Mouse (Mus musculus) testis, adult 2 months (tissue): Measurements from ENCODE around the gene Cyb5r2. TPM values are rescaled to one million over a fixed set of nuclear protein-coding genes. Genes with fewer than 3 reads are reported as not detected.
A peak's percentile ranks its signal among the peaks of the same experiment; 100 is the strongest.

ENCODE experiments used
- H3K27ac ChIP-seq: fragments of 200-500 bp; 2 replicates; pipeline ENCODE4 v1.5.1; 2012; ENCODE audit warnings: low read depth, low read length; ENCODE audit not compliant: control insufficient read depth, insufficient read depth
- H3K27me3 ChIP-seq: fragments of 200-500 bp; 2 replicates; pipeline ENCODE4 v1.6.1; 2012; ENCODE audit warnings: mild to moderate bottlenecking, low read length, moderate library complexity; ENCODE audit not compliant: control insufficient read depth, insufficient read depth
- H3K36me3 ChIP-seq: fragments of 200-500 bp; 2 replicates; pipeline ENCODE4 v1.6.1; 2012; ENCODE audit warnings: mild to moderate bottlenecking, low read length; ENCODE audit not compliant: control insufficient read depth, insufficient read depth
- H3K4me1 ChIP-seq: fragments of 200-500 bp; 2 replicates; pipeline ENCODE4 v1.6.1; 2012; ENCODE audit warnings: low read length; ENCODE audit not compliant: control insufficient read depth, insufficient read depth
- H3K4me3 ChIP-seq: fragments of 200-500 bp; 2 replicates; pipeline ENCODE4 v1.5.1; 2012; ENCODE audit warnings: low read depth, mild to moderate bottlenecking, low read length, moderate library complexity, mixed read lengths; ENCODE audit not compliant: control insufficient read depth
- CTCF ChIP-seq: fragments of 200-500 bp; IDR thresholded peaks from 2 replicates; pipeline ENCODE4 v1.5.1; 2012; ENCODE audit warnings: low read depth, mild to moderate bottlenecking, inconsistent platforms, low read length, moderate library complexity; ENCODE audit not compliant: control insufficient read depth, insufficient read depth, insufficient replicate concordance
- POLR2A ChIP-seq: fragments of 200-500 bp; IDR thresholded peaks from 2 replicates; pipeline ENCODE4 v1.6.1; 2012; ENCODE audit warnings: low read depth, mild to moderate bottlenecking, inconsistent platforms, low read length, moderate library complexity; ENCODE audit not compliant: control insufficient read depth
- polyA plus RNA-seq: library from polyadenylated mRNA; depleted of rRNA; stranded (reverse); fragments of >200 nt; gene quantifications from 2 replicates; pipeline ENCODE4 v1.2.3, GENCODE M21; 2012; rRNA removed

Gene Cyb5r2
- 13.2 and 14.8 TPM in 2 replicates for polyA plus RNA-seq

GRCm38 (mm10) chr7:107757308-107758151, at the start of gene Cyb5r2:
TSS of gene Cyb5r2 (minus strand) at chr7:107758032.
- Histone ChIP-seq H3K4me1 (peaks cover 5% of the 10 kb centered on the region; the same call in 1 of the 2 replicates), H3K27me3 (no peaks in the 10 kb centered on the region), H3K27ac (no peak within 1 kb of the TSS), H3K4me3 (peak within 1 kb of the TSS; percentile 69), H3K36me3 (no peaks in the 10 kb centered on the region)
- TF ChIP-seq POLR2A (no peak), CTCF (no peak)

GRCm38 (mm10) chr7:107802138-107802537, 44.3 kb upstream of the Cyb5r2 start:
- TF ChIP-seq POLR2A (no peak), CTCF (no peak)
- H3K4me1 ChIP-seq = no peaks in the 10 kb centered on the region
- no peak overlapping the region for H3K27ac ChIP-seq
- no peaks in the 10 kb centered on the region for H3K36me3 ChIP-seq
- H3K27me3 ChIP-seq = no peaks in the 10 kb centered on the region
- H3K4me3 ChIP-seq = no peak overlapping the region

GRCm38 (mm10) chr7:107801108-107801507, 43.3 kb upstream of the Cyb5r2 start, which contains the start of gene Ovch2:
TSS of gene Ovch2 (minus strand) at chr7:107801208.
- no peak within 1 kb of the TSS for H3K4me3 ChIP-seq
- TF ChIP-seq CTCF = no peak
- no peak for TF ChIP-seq POLR2A
- H3K27me3 ChIP-seq = no peaks in the 10 kb centered on the region
- no peaks in the 10 kb centered on the region for H3K36me3 ChIP-seq
- H3K27ac ChIP-seq = no peak within 1 kb of the TSS
- H3K4me1 ChIP-seq = no peaks in the 10 kb centered on the region

- no peaks in the 10 kb centered on the region for H3K36me3 ChIP-seq
- no peak overlapping the region for H3K4me3 ChIP-seq
- no peaks in the 10 kb centered on the region for H3K27me3 ChIP-seq
- no peak overlapping the region for H3K27ac ChIP-seq
- TF ChIP-seq CTCF (no peak), POLR2A (no peak)
- no peaks in the 10 kb centered on the region for H3K4me1 ChIP-seq
Observed at GRCm38 (mm10) chr7:107796500-107796899, 38.7 kb upstream of the Cyb5r2 start.

GRCm38 (mm10) chr7:107787977-107788620, 30.3 kb upstream of the Cyb5r2 start:
- H3K4me1 ChIP-seq = no peaks in the 10 kb centered on the region
- TF ChIP-seq POLR2A (no peak), CTCF (no peak)
- H3K27ac ChIP-seq = no peak overlapping the region
- H3K4me3 ChIP-seq = no peak overlapping the region
- no peaks in the 10 kb centered on the region for H3K36me3 ChIP-seq
- no peaks in the 10 kb centered on the region for H3K27me3 ChIP-seq

GRCm38 (mm10) chr7:107779611-107780010, 21.8 kb upstream of the Cyb5r2 start:
- no peak overlapping the region for H3K27ac ChIP-seq
- no peak overlapping the region for H3K4me3 ChIP-seq
- H3K36me3 ChIP-seq = no peaks in the 10 kb centered on the region
- H3K4me1 ChIP-seq = no peaks in the 10 kb centered on the region
- TF ChIP-seq POLR2A (no peak), CTCF (peak; percentile 11; the same call in 1 of the 2 replicates)
- no peaks in the 10 kb centered on the region for H3K27me3 ChIP-seq

- no peak overlapping the region for H3K27ac ChIP-seq
- no peak for TF ChIP-seq CTCF
- no peak for TF ChIP-seq POLR2A
- H3K4me3 ChIP-seq = no peak overlapping the region
- H3K36me3 ChIP-seq = no peaks in the 10 kb centered on the region
- no peaks in the 10 kb centered on the region for H3K27me3 ChIP-seq
- no peaks in the 10 kb centered on the region for H3K4me1 ChIP-seq
Observed at GRCm38 (mm10) chr7:107778216-107778615, 20.4 kb upstream of the Cyb5r2 start.
